Mouse (Mus musculus): ENCODE measurements around the gene Ttc8. TPM values are rescaled to one million over a fixed set of nuclear protein-coding genes. Genes with fewer than 3 reads are reported as not detected.

Gene Ttc8
- polyA plus RNA-seq (2015; fragmentation: Nextera tagmentation; extraction: Ambion mirVana), result 32.2 and 34.9 TPM in 2 replicates

GRCm38 (mm10) chr12:98920194-98920991, at the start of gene Ttc8:
TSS of gene Ttc8 (plus strand) at chr12:98920574.
- Histone ChIP-seq H3K9ac (ENCODE audit: low read depth, low read length) (peak within 1 kb of the TSS; percentile 81), H3K9me3 (ENCODE audit: control insufficient read depth, low read length) (no peaks in the 10 kb centered on the region), H3K4me3 (ENCODE audit: low read length) (peak within 1 kb of the TSS; percentile 56), H3K4me2 (ENCODE audit: low read length) (peak within 1 kb of the TSS; percentile 79), H3K4me1 (ENCODE audit: control insufficient read depth, insufficient read depth, low read depth, low read length) (peaks cover 19% of the 10 kb centered on the region), H3K36me3 (ENCODE audit: control insufficient read depth, insufficient read depth, low read length) (no peaks in the 10 kb centered on the region), H3K27me3 (replicated peaks; ENCODE audit: control insufficient read depth, insufficient read depth, low read length) (no peaks in the 10 kb centered on the region), H3K27ac (ENCODE audit: low read depth, low read length) (peak within 1 kb of the TSS; percentile 89)
- peak; percentile 99 for ATAC-seq
- WGBS, result under 1% methylated on average over 35 of the region's 35 CpGs

- no peaks in the 10 kb centered on the region for H3K36me3 ChIP-seq (ENCODE audit: control insufficient read depth, insufficient read depth, low read length)
- H3K27me3 ChIP-seq (replicated peaks; ENCODE audit: control insufficient read depth, insufficient read depth, low read length), result no peaks in the 10 kb centered on the region
- no peak overlapping the region for H3K4me2 ChIP-seq (ENCODE audit: low read length)
- no peak overlapping the region for H3K9ac ChIP-seq (ENCODE audit: low read depth, low read length)
- no peak for ATAC-seq
- H3K4me1 ChIP-seq (ENCODE audit: control insufficient read depth, insufficient read depth, low read depth, low read length), result no peaks in the 10 kb centered on the region
- 96% methylated on average over 10 of the region's 10 CpGs for WGBS
- no peak overlapping the region for H3K4me3 ChIP-seq (ENCODE audit: low read length)
- no peak overlapping the region for H3K27ac ChIP-seq (ENCODE audit: low read depth, low read length)
- H3K9me3 ChIP-seq (ENCODE audit: control insufficient read depth, low read length), result no peaks in the 10 kb centered on the region
These were observed 47.5 kb upstream of the Ttc8 start for GRCm38 (mm10) chr12:98872836-98873235.

GRCm38 (mm10) chr12:98875216-98875615, 45.2 kb upstream of the Ttc8 start:
- Histone ChIP-seq H3K4me3 (ENCODE audit: low read length) (no peak overlapping the region), H3K4me1 (ENCODE audit: control insufficient read depth, insufficient read depth, low read depth, low read length) (no peaks in the 10 kb centered on the region), H3K4me2 (ENCODE audit: low read length) (no peak overlapping the region), H3K36me3 (ENCODE audit: control insufficient read depth, insufficient read depth, low read length) (no peaks in the 10 kb centered on the region), H3K9ac (ENCODE audit: low read depth, low read length) (no peak overlapping the region), H3K27ac (ENCODE audit: low read depth, low read length) (no peak overlapping the region), H3K27me3 (replicated peaks; ENCODE audit: control insufficient read depth, insufficient read depth, low read length) (no peaks in the 10 kb centered on the region), H3K9me3 (ENCODE audit: control insufficient read depth, low read length) (no peaks in the 10 kb centered on the region)
- ATAC-seq, result no peak
- WGBS, result 77% methylated on average over 2 of the region's 2 CpGs

GRCm38 (mm10) chr12:98878693-98879092, 41.7 kb upstream of the Ttc8 start:
- Histone ChIP-seq H3K4me1 (ENCODE audit: control insufficient read depth, insufficient read depth, low read depth, low read length) (no peaks in the 10 kb centered on the region), H3K9ac (ENCODE audit: low read depth, low read length) (no peak overlapping the region), H3K27me3 (replicated peaks; ENCODE audit: control insufficient read depth, insufficient read depth, low read length) (no peaks in the 10 kb centered on the region), H3K36me3 (ENCODE audit: control insufficient read depth, insufficient read depth, low read length) (no peaks in the 10 kb centered on the region), H3K9me3 (ENCODE audit: control insufficient read depth, low read length) (no peaks in the 10 kb centered on the region), H3K4me2 (ENCODE audit: low read length) (no peak overlapping the region), H3K27ac (ENCODE audit: low read depth, low read length) (no peak overlapping the region), H3K4me3 (ENCODE audit: low read length) (no peak overlapping the region)
- 27% methylated on average over 1 of the region's 1 CpGs for WGBS
- no peak for ATAC-seq

GRCm38 (mm10) chr12:98881796-98882195, 38.6 kb upstream of the Ttc8 start:
- Histone ChIP-seq H3K36me3 (ENCODE audit: control insufficient read depth, insufficient read depth, low read length) (no peaks in the 10 kb centered on the region), H3K27me3 (replicated peaks; ENCODE audit: control insufficient read depth, insufficient read depth, low read length) (no peaks in the 10 kb centered on the region), H3K4me3 (ENCODE audit: low read length) (no peak overlapping the region), H3K9ac (ENCODE audit: low read depth, low read length) (no peak overlapping the region), H3K27ac (ENCODE audit: low read depth, low read length) (no peak overlapping the region), H3K4me2 (ENCODE audit: low read length) (no peak overlapping the region), H3K9me3 (ENCODE audit: control insufficient read depth, low read length) (no peaks in the 10 kb centered on the region), H3K4me1 (ENCODE audit: control insufficient read depth, insufficient read depth, low read depth, low read length) (no peaks in the 10 kb centered on the region)
- no peak for ATAC-seq
- 49% methylated on average over 5 of the region's 5 CpGs for WGBS

GRCm38 (mm10) chr12:98884515-98884914, 35.9 kb upstream of the Ttc8 start:
- no peaks in the 10 kb centered on the region for H3K9me3 ChIP-seq (ENCODE audit: control insufficient read depth, low read length)
- ATAC-seq, result no peak
- WGBS, result 5% methylated on average over 1 of the region's 1 CpGs

GRCm38 (mm10) chr12:98896761-98897160, 23.6 kb upstream of the Ttc8 start:
- H3K27me3 ChIP-seq (replicated peaks; ENCODE audit: control insufficient read depth, insufficient read depth, low read length), result no peaks in the 10 kb centered on the region
- H3K36me3 ChIP-seq (ENCODE audit: control insufficient read depth, insufficient read depth, low read length), result no peaks in the 10 kb centered on the region
- no peak overlapping the region for H3K4me2 ChIP-seq (ENCODE audit: low read length)
- H3K9ac ChIP-seq (ENCODE audit: low read depth, low read length), result no peak overlapping the region
- WGBS, result 68% methylated on average over 1 of the region's 1 CpGs
- no peak overlapping the region for H3K4me3 ChIP-seq (ENCODE audit: low read length)
- H3K4me1 ChIP-seq (ENCODE audit: control insufficient read depth, insufficient read depth, low read depth, low read length), result peaks cover 13% of the 10 kb centered on the region
- ATAC-seq, result no peak
- no peak overlapping the region for H3K27ac ChIP-seq (ENCODE audit: low read depth, low read length)
- H3K9me3 ChIP-seq (ENCODE audit: control insufficient read depth, low read length), result no peaks in the 10 kb centered on the region

More at GRCm38 (mm10) chr12:98884515-98884914, 35.9 kb upstream of the Ttc8 start:
- H3K4me1 ChIP-seq (ENCODE audit: control insufficient read depth, insufficient read depth, low read depth, low read length), result no peaks in the 10 kb centered on the region
- H3K9ac ChIP-seq (ENCODE audit: low read depth, low read length), result no peak overlapping the region
- H3K27ac ChIP-seq (ENCODE audit: low read depth, low read length), result no peak overlapping the region
- no peak overlapping the region for H3K4me2 ChIP-seq (ENCODE audit: low read length)
- no peaks in the 10 kb centered on the region for H3K36me3 ChIP-seq (ENCODE audit: control insufficient read depth, insufficient read depth, low read length)
- no peaks in the 10 kb centered on the region for H3K27me3 ChIP-seq (replicated peaks; ENCODE audit: control insufficient read depth, insufficient read depth, low read length)
- no peak overlapping the region for H3K4me3 ChIP-seq (ENCODE audit: low read length)

- Histone ChIP-seq H3K4me2 (ENCODE audit: low read length) (peak overlapping the region; percentile 73), H3K4me1 (ENCODE audit: control insufficient read depth, insufficient read depth, low read depth, low read length) (peaks cover 13% of the 10 kb centered on the region), H3K27me3 (replicated peaks; ENCODE audit: control insufficient read depth, insufficient read depth, low read length) (no peaks in the 10 kb centered on the region), H3K9me3 (ENCODE audit: control insufficient read depth, low read length) (no peaks in the 10 kb centered on the region), H3K27ac (ENCODE audit: low read depth, low read length) (no peak overlapping the region), H3K4me3 (ENCODE audit: low read length) (peak overlapping the region; percentile 90), H3K36me3 (ENCODE audit: control insufficient read depth, insufficient read depth, low read length) (no peaks in the 10 kb centered on the region), H3K9ac (ENCODE audit: low read depth, low read length) (peak overlapping the region; percentile 80)
- WGBS, result 39% methylated on average over 6 of the region's 6 CpGs
- ATAC-seq, result no peak
These were observed 20.7 kb upstream of the Ttc8 start for GRCm38 (mm10) chr12:98899676-98900075.

GRCm38 (mm10) chr12:98900341-98900880, 20.0 kb upstream of the Ttc8 start:
- H3K36me3 ChIP-seq (ENCODE audit: control insufficient read depth, insufficient read depth, low read length), result no peaks in the 10 kb centered on the region
- peak overlapping the region; percentile 80 for H3K9ac ChIP-seq (ENCODE audit: low read depth, low read length)
- peak; percentile 40 for ATAC-seq
- peak overlapping the region; percentile 73 for H3K4me2 ChIP-seq (ENCODE audit: low read length)
- H3K4me3 ChIP-seq (ENCODE audit: low read length), result peak overlapping the region; percentile 90
- no peaks in the 10 kb centered on the region for H3K9me3 ChIP-seq (ENCODE audit: control insufficient read depth, low read length)
- no peaks in the 10 kb centered on the region for H3K27me3 ChIP-seq (replicated peaks; ENCODE audit: control insufficient read depth, insufficient read depth, low read length)
- H3K4me1 ChIP-seq (ENCODE audit: control insufficient read depth, insufficient read depth, low read depth, low read length), result peaks cover 13% of the 10 kb centered on the region
- WGBS, result 1% methylated on average over 30 of the region's 31 CpGs
- peak overlapping the region; percentile 83 for H3K27ac ChIP-seq (ENCODE audit: low read depth, low read length)
